16 mouse cellular contexts compared by ENCODE assay signal in genomic region chr2:158308276-158308675, GRCm38 (mm10). TPM values are rescaled to one million over a fixed set of nuclear protein-coding genes. Genes with fewer than 3 reads are reported as not detected.
DNase-seq lines count a peak whose midpoint lies in the region; ATAC-seq and TF ChIP-seq lines count a peak whose summit lies in the region.
"Had no signal": no experiment of that assay in that cellular context is flagged by ENCODE, and none has a peak within 500 bp of the region (broad histone marks: within the 10 kb centered on the region; RNA-seq: fewer than 3 reads in every experiment).

No protein-coding gene starts in this region.

- H3K9ac ChIP-seq in limb, embryonic 15.5 days: no peak overlapping the region
- H3K9ac ChIP-seq in stomach, embryonic 16.5 days (ENCODE audit: low read length): peak overlapping the region; percentile 20; the same call in 1 of the 2 replicates
- no peak overlapping the region for H3K9ac ChIP-seq in stomach, postnatal 0 days (ENCODE audit: low read length)
- no peak overlapping the region for H3K9ac ChIP-seq in midbrain, embryonic 13.5 days (replicated peaks)
- H3K9ac ChIP-seq: limb, embryonic 13.5 days had no signal

- ATAC-seq in limb, embryonic 15.5 days (ENCODE audit: insufficient number of reproducible peaks, low FRiP score, low TSS enrichment, low read depth): no peak
- no peak for ATAC-seq in stomach, embryonic 16.5 days (ENCODE audit: insufficient read depth, low FRiP score)
- no peak for ATAC-seq in stomach, postnatal 0 days (ENCODE audit: low FRiP score, low TSS enrichment)
- ATAC-seq in midbrain, embryonic 13.5 days: no peak

- H3K4me1 ChIP-seq in limb, embryonic 15.5 days: peaks cover 17% of the 10 kb centered on the region
- H3K4me1 ChIP-seq in limb, embryonic 10.5 days: peaks cover 16% of the 10 kb centered on the region
- peaks cover 10% of the 10 kb centered on the region; the same call in 1 of the 2 replicates for H3K4me1 ChIP-seq in stomach, embryonic 16.5 days (ENCODE audit: control insufficient read depth, insufficient read depth, low read length)
- no peaks in the 10 kb centered on the region for H3K4me1 ChIP-seq in stomach, postnatal 0 days (replicated peaks; ENCODE audit: control insufficient read depth, insufficient read depth)
- H3K4me1 ChIP-seq in midbrain, embryonic 13.5 days (replicated peaks): no peaks in the 10 kb centered on the region

- H3K36me3 ChIP-seq in limb, embryonic 15.5 days: no peaks in the 10 kb centered on the region
- H3K36me3 ChIP-seq in limb, embryonic 10.5 days: no peaks in the 10 kb centered on the region
- H3K36me3 ChIP-seq in stomach, embryonic 16.5 days (ENCODE audit: control insufficient read depth, insufficient read depth, low read length): no peaks in the 10 kb centered on the region
- H3K36me3 ChIP-seq in stomach, postnatal 0 days (ENCODE audit: control insufficient read depth, insufficient read depth, low read length): no peaks in the 10 kb centered on the region
- no peaks in the 10 kb centered on the region for H3K36me3 ChIP-seq in midbrain, embryonic 13.5 days
- H3K36me3 ChIP-seq: heart, embryonic 10.5 days; limb, embryonic 13.5 days had no signal

- TF ChIP-seq CTCF in stomach, postnatal 0 days (IDR thresholded peaks at IDR 0.05; ENCODE audit: low read depth): no peak

- WGBS in limb, embryonic 15.5 days: 36% methylated on average over 5 of the region's 5 CpGs
- 53% methylated on average over 5 of the region's 5 CpGs for WGBS in limb, embryonic 10.5 days
- 50% methylated on average over 5 of the region's 5 CpGs for WGBS in stomach, embryonic 16.5 days
- 43% methylated on average over 5 of the region's 5 CpGs for WGBS in stomach, postnatal 0 days
- 57% methylated on average over 5 of the region's 5 CpGs for WGBS in midbrain, embryonic 13.5 days

- peak; percentile 27 to 38 for DNase-seq in frontal cortex, adult 2 months (ENCODE audit: extremely low spot score in 1 of 2, low spot score in 1 of 2)
- no peak for DNase-seq in frontal cortex, postnatal 14 days (ENCODE audit: low spot score in 2 of 2)
- DNase-seq in limb, embryonic 10.5 days (ENCODE audit: low spot score): no peak
- DNase-seq in stomach, postnatal 0 days (ENCODE audit: low spot score): no peak
- DNase-seq in urinary bladder, adult 18-20 months (ENCODE audit: low spot score in 2 of 2): no peak
- DNase-seq: adrenal gland, postnatal 36 days; cerebellum, adult 2 months; kidney, postnatal 14 days; thymus, adult 2 months had no signal

- no peak overlapping the region for H3K4me2 ChIP-seq in limb, embryonic 15.5 days
- no peak overlapping the region for H3K4me2 ChIP-seq in stomach, embryonic 16.5 days (ENCODE audit: low read depth, low read length)
- H3K4me2 ChIP-seq in stomach, postnatal 0 days (replicated peaks; ENCODE audit: low read depth): no peak overlapping the region
- H3K4me2 ChIP-seq in midbrain, embryonic 13.5 days (replicated peaks): no peak overlapping the region
- H3K4me2 ChIP-seq: limb, embryonic 13.5 days; midbrain, embryonic 11.5 days had no signal

- no peaks in the 10 kb centered on the region for H3K27me3 ChIP-seq in limb, embryonic 15.5 days
- no peaks in the 10 kb centered on the region for H3K27me3 ChIP-seq in limb, embryonic 10.5 days (ENCODE audit: low read depth, poor library complexity, severe bottlenecking)
- no peaks in the 10 kb centered on the region for H3K27me3 ChIP-seq in stomach, embryonic 16.5 days (ENCODE audit: control insufficient read depth, insufficient read depth, low read length)
- no peaks in the 10 kb centered on the region for H3K27me3 ChIP-seq in stomach, postnatal 0 days (ENCODE audit: control insufficient read depth, insufficient read depth, low read length)
- no peaks in the 10 kb centered on the region for H3K27me3 ChIP-seq in midbrain, embryonic 13.5 days
- H3K27me3 ChIP-seq: limb, embryonic 13.5 days had no signal

- H3K4me3 ChIP-seq in limb, embryonic 15.5 days: no peak overlapping the region
- no peak overlapping the region for H3K4me3 ChIP-seq in limb, embryonic 10.5 days
- H3K4me3 ChIP-seq in stomach, embryonic 16.5 days (replicated peaks; ENCODE audit: low read length): no peak overlapping the region
- H3K4me3 ChIP-seq in stomach, postnatal 0 days (ENCODE audit: low read depth, low read length): no peak overlapping the region
- H3K4me3 ChIP-seq in midbrain, embryonic 13.5 days (replicated peaks): no peak overlapping the region
- H3K4me3 ChIP-seq: heart, embryonic 10.5 days; limb, embryonic 13.5 days had no signal

- 0 out of 2 replicates have a peak overlapping the region, but pooled peaks have one; percentile 27 for H3K27ac ChIP-seq in limb, embryonic 15.5 days
- H3K27ac ChIP-seq in limb, embryonic 10.5 days: no peak overlapping the region
- no peak overlapping the region for H3K27ac ChIP-seq in stomach, embryonic 16.5 days (ENCODE audit: low read length)
- no peak overlapping the region for H3K27ac ChIP-seq in stomach, postnatal 0 days (replicated peaks)
- H3K27ac ChIP-seq in midbrain, embryonic 13.5 days: no peak overlapping the region
- H3K27ac ChIP-seq: heart, embryonic 10.5 days; limb, embryonic 13.5 days had no signal

- TF ChIP-seq EP300 in stomach, postnatal 0 days (optimal IDR thresholded peaks at IDR 0.05): no peak

- H3K9me3 ChIP-seq in limb, embryonic 15.5 days: no peaks in the 10 kb centered on the region
- H3K9me3 ChIP-seq in limb, embryonic 10.5 days (replicated peaks): no peaks in the 10 kb centered on the region
- no peaks in the 10 kb centered on the region for H3K9me3 ChIP-seq in stomach, embryonic 16.5 days (replicated peaks; ENCODE audit: control insufficient read depth, low read length)
- no peaks in the 10 kb centered on the region for H3K9me3 ChIP-seq in stomach, postnatal 0 days (ENCODE audit: control insufficient read depth, low read length)
- H3K9me3 ChIP-seq in midbrain, embryonic 13.5 days: no peaks in the 10 kb centered on the region
- H3K9me3 ChIP-seq: heart, embryonic 10.5 days; limb, embryonic 13.5 days had no signal

RNA-seq across cellular contexts. Expression of gene Lbp, which starts 2.0 kb away (rescaled TPM):
- polyA plus RNA-seq in frontal cortex, adult 2 months (2012; rRNA removed): 1.8 and 3.3 TPM in 2 replicates
- polyA plus RNA-seq in limb, embryonic 15.5 days (2015; fragmentation: Nextera tagmentation; extraction: Ambion mirVana): 3.8 and 5.4 TPM in 2 replicates
- polyA plus RNA-seq in limb, embryonic 10.5 days (2016; fragmentation: Nextera tagmentation; extraction: Ambion mirVana): 1.9 and 3.9 TPM in 2 replicates
- polyA plus RNA-seq in stomach, embryonic 16.5 days (2015; fragmentation: Nextera tagmentation; extraction: Ambion mirVana): 6.3 and 7.0 TPM in 2 replicates
- 3.1 and 3.4 TPM in 2 replicates for polyA plus RNA-seq in stomach, postnatal 0 days (2015; fragmentation: Nextera tagmentation; extraction: Ambion mirVana)
- 1.4 and 2.1 TPM in 2 replicates for polyA plus RNA-seq in midbrain, embryonic 13.5 days (2015; fragmentation: Nextera tagmentation; extraction: Ambion mirVana)

RNA-seq across cellular contexts. Expression of gene Bpi, which starts 50.4 kb away (rescaled TPM):
- not detected in 2 replicates for polyA plus RNA-seq in frontal cortex, adult 2 months (2012; rRNA removed)
- polyA plus RNA-seq in limb, embryonic 15.5 days (2015; fragmentation: Nextera tagmentation; extraction: Ambion mirVana): not detected in 2 replicates
- polyA plus RNA-seq in limb, embryonic 10.5 days (2016; fragmentation: Nextera tagmentation; extraction: Ambion mirVana): not detected in 2 replicates
- not detected in 2 replicates for polyA plus RNA-seq in stomach, embryonic 16.5 days (2015; fragmentation: Nextera tagmentation; extraction: Ambion mirVana)
- polyA plus RNA-seq in stomach, postnatal 0 days (2015; fragmentation: Nextera tagmentation; extraction: Ambion mirVana): not detected in 2 replicates
- not detected in 2 replicates for polyA plus RNA-seq in midbrain, embryonic 13.5 days (2015; fragmentation: Nextera tagmentation; extraction: Ambion mirVana)
- polyA plus RNA-seq: cerebellum, adult 2 months; heart, embryonic 10.5 days; intestine, embryonic 14.5 days; limb, embryonic 13.5 days; midbrain, embryonic 11.5 days had no signal

Comparison
In these comparisons a context has a peak if more than half of its experiments do, and no peak if none do; other contexts are left out.
1. DNase-seq: peak in frontal cortex, adult 2 months (2 of 2); none in frontal cortex, postnatal 14 days (0 of 2), limb, embryonic 10.5 days (single experiment), stomach, postnatal 0 days (single experiment) and urinary bladder, adult 18-20 months (0 of 2).